Mouse (Mus musculus) forebrain, embryonic 12.5 days (tissue): ENCODE results near the gene Prkca. TPM values are rescaled to one million over a fixed set of nuclear protein-coding genes. Genes with fewer than 3 reads are reported as not detected.
A peak's percentile ranks its signal among the peaks of the same experiment; 100 is the strongest.

Source experiments
- ATAC-seq: fragments of 200-750 bp; cut with Nextera tagmentation; 2 replicates; pipeline ENCODE4 v1.8.0; 2017; ENCODE audit warnings: moderate TSS enrichment; ENCODE audit not compliant: low FRiP score
- H3K27ac ChIP-seq: fragments of 300-500 bp; sonication (generic); 2 replicates; pipeline ENCODE4 v1.5.1; 2016; ENCODE audit warnings: mild to moderate bottlenecking
- H3K27me3 ChIP-seq: fragments of 300-500 bp; sonication (generic); 2 replicates; pipeline ENCODE4 v1.6.1; 2016; ENCODE audit warnings: mild to moderate bottlenecking
- H3K36me3 ChIP-seq: fragments of 300-500 bp; sonication (generic); replicated peaks from 2 replicates; pipeline ENCODE4 v1.6.1; 2016; ENCODE audit warnings: mild to moderate bottlenecking
- H3K4me1 ChIP-seq: fragments of 300-500 bp; sonication (generic); 2 replicates; pipeline ENCODE4 v1.6.1; 2016
- H3K4me2 ChIP-seq: fragments of 300-500 bp; sonication (generic); 2 replicates; pipeline ENCODE4 v1.6.1; 2016; ENCODE audit warnings: mild to moderate bottlenecking, moderate library complexity
- H3K4me3 ChIP-seq: fragments of 300-500 bp; sonication (generic); replicated peaks from 2 replicates; pipeline ENCODE4 v1.5.1; 2016; ENCODE audit warnings: mild to moderate bottlenecking
- H3K9ac ChIP-seq: fragments of 300-500 bp; sonication (generic); 2 replicates; pipeline ENCODE4 v1.6.1; 2016; ENCODE audit warnings: mild to moderate bottlenecking
- H3K9me3 ChIP-seq: fragments of 300-500 bp; sonication (generic); 2 replicates; pipeline ENCODE4 v1.6.1; 2016
- WGBS: fragments of 180-500 bp; shearing (Covaris S2); methylation state at CpG from one replicate; pipeline ENCODE4 v1.1.7; 2016; 5-methylcytosine and 5-hydroxymethylcytosine counted together
- polyA plus RNA-seq: library from polyadenylated mRNA; unstranded; fragments of >200 nt; fragmentation: Nextera tagmentation; extraction: Ambion mirVana; gene quantifications from 2 replicates; pipeline ENCODE4 v1.2.1, GENCODE M21; 2016

The Prkca gene
- polyA plus RNA-seq, 1 experiment from 2014 or later: 4.6 TPM

DNA sequence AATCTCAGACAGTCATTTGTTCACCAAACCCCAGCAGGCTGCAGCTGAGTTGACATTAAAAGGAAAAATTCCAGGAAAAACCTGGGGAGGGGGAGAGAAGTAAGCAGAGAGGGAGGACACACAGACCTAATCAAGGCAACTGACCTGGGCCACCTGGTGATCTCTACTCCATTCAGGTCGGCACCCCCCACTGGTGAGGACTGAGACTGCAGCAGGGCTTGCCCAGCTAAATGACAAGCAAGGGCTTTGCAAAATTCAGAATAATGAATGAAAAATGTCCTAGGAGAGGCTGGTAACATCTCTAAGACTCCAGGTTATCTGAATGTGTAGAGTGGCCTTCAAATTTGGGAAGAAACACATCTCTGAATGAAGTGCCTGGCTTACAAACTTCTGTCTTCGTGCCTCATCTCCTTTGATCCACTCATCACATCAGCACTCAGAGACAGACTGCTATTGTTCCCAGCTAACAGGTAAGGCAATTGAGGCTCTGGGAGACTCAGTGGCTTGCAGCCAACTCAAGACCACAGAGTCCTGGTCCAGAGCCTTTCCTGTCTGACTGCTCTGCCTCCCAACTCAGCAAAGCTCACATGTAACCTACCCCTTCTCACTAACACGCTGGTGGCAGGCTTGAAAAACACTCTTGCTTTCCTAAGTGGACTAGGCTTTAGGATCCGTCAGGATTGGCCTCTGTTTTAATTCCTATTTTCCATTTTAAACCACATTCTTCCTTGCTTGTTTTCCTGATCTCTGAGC, 208.1 kb downstream of the Prkca start:
- Histone ChIP-seq H3K27me3 (no peaks in the 10 kb centered on the region), H3K9ac (0 out of 2 replicates have a peak overlapping the region, but pooled peaks have one; percentile 7), H3K27ac (0 out of 2 replicates have a peak overlapping the region, but pooled peaks have one; percentile 36), H3K4me1 (peaks cover 29% of the 10 kb centered on the region), H3K36me3 (no peaks in the 10 kb centered on the region), H3K9me3 (no peaks in the 10 kb centered on the region), H3K4me3 (no peak overlapping the region), H3K4me2 (no peak overlapping the region)
- 26% methylated on average over 4 of the region's 4 CpGs for WGBS
- no peak for ATAC-seq

DNA sequence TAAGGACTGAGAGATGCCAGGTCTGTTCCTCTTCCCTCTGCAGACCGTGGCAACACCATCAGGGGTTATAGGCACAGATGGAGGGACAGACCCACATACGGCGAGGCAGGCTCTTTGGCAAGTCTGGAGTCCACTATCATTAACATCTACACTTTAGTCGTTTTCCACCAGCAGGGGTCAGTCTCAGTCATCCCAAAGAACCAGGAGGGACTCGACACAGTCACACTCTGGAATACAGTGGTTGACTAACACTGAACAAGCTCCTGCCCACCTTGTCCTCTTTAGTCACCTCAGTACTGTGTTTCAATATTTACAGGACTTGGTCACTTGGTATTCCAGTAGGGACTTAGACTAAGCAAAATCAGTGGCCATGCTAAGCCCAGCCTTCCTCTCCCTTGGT, 215.1 kb downstream of the Prkca start:
- Histone ChIP-seq H3K4me3 (no peak overlapping the region), H3K9me3 (no peaks in the 10 kb centered on the region), H3K27me3 (no peaks in the 10 kb centered on the region), H3K4me2 (no peak overlapping the region), H3K4me1 (peaks cover 2% of the 10 kb centered on the region), H3K36me3 (no peaks in the 10 kb centered on the region), H3K27ac (no peak overlapping the region), H3K9ac (no peak overlapping the region)
- WGBS: 29% methylated on average over 5 of the region's 5 CpGs
- ATAC-seq: no peak

DNA sequence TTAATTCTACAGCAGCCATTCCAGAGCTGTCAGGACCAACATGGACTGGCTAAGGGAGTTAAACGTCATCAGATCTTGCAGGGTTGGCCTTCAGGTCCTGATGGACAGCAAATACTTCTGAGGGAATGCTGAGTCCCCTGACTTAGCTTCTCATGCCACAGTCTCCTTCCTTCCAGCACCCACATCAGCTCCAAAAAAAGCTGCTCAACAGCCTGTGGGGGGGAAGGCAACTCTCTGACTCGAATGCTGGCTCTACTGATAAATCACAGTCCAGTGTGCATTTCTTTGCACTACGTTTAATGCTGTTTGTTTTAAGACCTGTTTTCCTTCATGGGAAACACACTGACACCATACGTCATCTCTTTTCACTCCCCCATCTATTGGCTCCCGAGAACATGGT, 215.8 kb downstream of the Prkca start:
- Histone ChIP-seq H3K4me1 (peaks cover 6% of the 10 kb centered on the region), H3K9me3 (no peaks in the 10 kb centered on the region), H3K4me3 (no peak overlapping the region), H3K27me3 (no peaks in the 10 kb centered on the region), H3K36me3 (no peaks in the 10 kb centered on the region), H3K9ac (no peak overlapping the region), H3K27ac (no peak overlapping the region), H3K4me2 (no peak overlapping the region)
- WGBS: 91% methylated on average over 5 of the region's 5 CpGs
- no peak for ATAC-seq

DNA sequence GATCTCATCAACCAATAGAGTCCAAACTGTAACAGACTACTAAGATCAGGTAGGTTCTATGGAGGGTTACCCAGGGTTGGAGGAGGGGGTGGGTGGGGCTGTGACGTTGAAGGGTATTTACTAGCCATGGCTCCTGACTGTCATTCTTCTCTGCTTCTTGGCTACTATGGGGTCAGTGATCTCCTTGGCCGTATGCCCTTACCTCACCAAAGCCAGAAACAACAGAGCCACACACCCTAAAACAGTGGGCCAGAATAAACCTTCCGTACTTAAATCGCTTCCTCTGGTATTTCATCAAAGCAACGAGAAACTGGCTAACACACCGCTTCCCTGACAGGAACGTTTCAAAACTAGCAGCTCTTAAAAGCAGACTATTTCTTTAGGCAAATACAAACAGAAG, 221.2 kb downstream of the Prkca start:
- 87% methylated on average over 7 of the region's 7 CpGs for WGBS
- ATAC-seq: no peak
- H3K36me3 ChIP-seq: no peaks in the 10 kb centered on the region
- no peaks in the 10 kb centered on the region for H3K9me3 ChIP-seq
- no peak overlapping the region for H3K4me3 ChIP-seq
- H3K4me1 ChIP-seq: peaks cover 6% of the 10 kb centered on the region
- H3K27me3 ChIP-seq: no peaks in the 10 kb centered on the region
- H3K4me2 ChIP-seq: no peak overlapping the region
- no peak overlapping the region for H3K27ac ChIP-seq
- H3K9ac ChIP-seq: no peak overlapping the region

DNA sequence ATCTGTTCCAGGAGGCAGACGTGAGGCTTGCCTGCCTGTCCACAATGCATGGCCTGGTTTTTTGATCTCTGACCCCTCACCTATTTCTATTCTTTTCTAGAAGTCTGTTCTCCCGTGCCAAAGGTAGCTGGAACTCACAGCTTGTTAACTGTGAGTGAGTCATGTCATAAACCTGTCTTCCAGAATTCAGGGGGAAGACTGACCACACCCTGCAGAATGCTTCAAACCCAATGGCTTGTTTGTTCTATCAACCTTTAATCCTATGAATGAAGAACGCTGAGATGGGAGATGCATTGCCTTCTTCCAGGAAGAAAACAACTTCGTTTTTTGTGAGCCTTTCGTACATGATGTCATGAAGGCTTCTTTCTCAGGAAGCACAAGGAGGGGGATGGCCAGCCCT, 223.0 kb downstream of the Prkca start:
- no peak overlapping the region for H3K9ac ChIP-seq
- peaks cover 6% of the 10 kb centered on the region for H3K4me1 ChIP-seq
- H3K36me3 ChIP-seq: no peaks in the 10 kb centered on the region
- H3K4me2 ChIP-seq: no peak overlapping the region
- WGBS: 82% methylated on average over 5 of the region's 5 CpGs
- no peaks in the 10 kb centered on the region for H3K27me3 ChIP-seq
- no peaks in the 10 kb centered on the region for H3K9me3 ChIP-seq
- no peak for ATAC-seq
- no peak overlapping the region for H3K27ac ChIP-seq
- H3K4me3 ChIP-seq: no peak overlapping the region

DNA sequence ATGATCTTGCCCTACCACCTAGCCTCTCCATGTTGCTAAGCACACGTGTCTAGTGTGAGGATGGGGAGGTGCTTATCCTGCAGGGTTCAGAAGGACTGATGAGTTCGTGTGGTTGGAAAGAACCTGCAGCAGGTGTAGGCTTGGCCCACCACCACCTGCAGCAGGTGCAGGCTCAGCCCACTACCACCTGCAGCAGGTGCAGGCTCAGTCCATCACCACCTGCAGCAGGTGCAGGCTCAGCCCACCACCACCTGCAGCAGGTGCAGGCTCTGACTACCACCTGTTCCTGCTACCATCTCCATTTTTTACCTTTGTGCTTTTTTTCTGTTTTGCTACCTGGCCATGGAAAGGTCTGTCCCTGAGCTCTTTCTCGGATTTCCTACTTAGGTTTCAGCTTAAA, 223.9 kb downstream of the Prkca start:
- H3K9me3 ChIP-seq: no peaks in the 10 kb centered on the region
- ATAC-seq: no peak
- 87% methylated on average over 3 of the region's 3 CpGs for WGBS

DNA sequence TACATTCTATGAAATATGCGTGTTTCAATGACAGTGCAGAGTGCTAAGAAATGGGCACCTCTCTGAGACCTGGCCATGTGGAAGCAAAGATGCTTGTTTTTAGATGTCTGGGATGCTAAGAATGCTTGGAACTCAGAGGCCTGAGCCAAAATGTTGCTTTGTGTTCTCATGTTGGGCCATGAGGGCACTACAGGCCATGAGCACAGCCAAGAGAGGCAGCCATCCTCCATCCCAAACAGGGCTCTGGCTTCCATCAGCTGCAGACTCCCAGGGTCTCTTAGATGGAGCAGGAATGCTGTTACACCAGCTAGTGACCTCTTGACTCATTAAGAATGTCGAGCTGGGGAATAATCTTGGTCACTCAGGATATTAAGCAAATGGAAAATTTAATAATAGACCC, 224.9 kb downstream of the Prkca start:
- no peak for ATAC-seq
- Histone ChIP-seq H3K27ac (no peak overlapping the region), H3K36me3 (no peaks in the 10 kb centered on the region), H3K4me1 (peaks cover 6% of the 10 kb centered on the region), H3K9me3 (no peaks in the 10 kb centered on the region), H3K9ac (no peak overlapping the region), H3K4me3 (no peak overlapping the region), H3K27me3 (no peaks in the 10 kb centered on the region), H3K4me2 (no peak overlapping the region)
- WGBS: 81% methylated on average over 2 of the region's 2 CpGs

More for the DNA sequence above, 223.9 kb downstream of the Prkca start:
- no peak overlapping the region for H3K4me3 ChIP-seq
- H3K27ac ChIP-seq: no peak overlapping the region
- H3K27me3 ChIP-seq: no peaks in the 10 kb centered on the region
- no peak overlapping the region for H3K9ac ChIP-seq
- H3K36me3 ChIP-seq: no peaks in the 10 kb centered on the region
- H3K4me1 ChIP-seq: peaks cover 6% of the 10 kb centered on the region
- no peak overlapping the region for H3K4me2 ChIP-seq

DNA sequence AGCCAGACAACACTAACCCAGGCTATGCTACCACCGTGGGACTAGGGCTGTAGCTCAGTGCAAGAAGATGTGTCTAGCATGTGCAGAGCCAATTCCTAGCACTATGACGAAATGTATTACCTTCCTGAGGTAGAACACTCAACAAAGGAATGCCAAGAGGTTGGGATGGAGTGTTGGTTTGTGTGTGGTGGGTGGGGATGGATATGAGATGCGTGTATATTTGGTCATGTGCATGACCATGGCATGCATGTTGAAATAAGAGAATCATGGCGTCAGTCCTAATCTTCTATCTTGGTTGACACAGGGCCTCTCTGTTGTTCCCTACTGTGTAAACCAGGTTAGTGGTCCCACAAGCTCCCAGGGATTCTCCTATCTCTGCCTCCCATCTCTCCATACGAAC, 225.5 kb downstream of the Prkca start:
- no peak overlapping the region for H3K27ac ChIP-seq
- H3K9ac ChIP-seq: no peak overlapping the region
- no peak overlapping the region for H3K4me3 ChIP-seq
- no peaks in the 10 kb centered on the region for H3K27me3 ChIP-seq
- 93% methylated on average over 5 of the region's 5 CpGs for WGBS
- H3K4me2 ChIP-seq: no peak overlapping the region
- H3K36me3 ChIP-seq: no peaks in the 10 kb centered on the region
- H3K9me3 ChIP-seq: no peaks in the 10 kb centered on the region
- ATAC-seq: no peak
- H3K4me1 ChIP-seq: peaks cover under 1% of the 10 kb centered on the region; the same call in 1 of the 2 replicates

DNA sequence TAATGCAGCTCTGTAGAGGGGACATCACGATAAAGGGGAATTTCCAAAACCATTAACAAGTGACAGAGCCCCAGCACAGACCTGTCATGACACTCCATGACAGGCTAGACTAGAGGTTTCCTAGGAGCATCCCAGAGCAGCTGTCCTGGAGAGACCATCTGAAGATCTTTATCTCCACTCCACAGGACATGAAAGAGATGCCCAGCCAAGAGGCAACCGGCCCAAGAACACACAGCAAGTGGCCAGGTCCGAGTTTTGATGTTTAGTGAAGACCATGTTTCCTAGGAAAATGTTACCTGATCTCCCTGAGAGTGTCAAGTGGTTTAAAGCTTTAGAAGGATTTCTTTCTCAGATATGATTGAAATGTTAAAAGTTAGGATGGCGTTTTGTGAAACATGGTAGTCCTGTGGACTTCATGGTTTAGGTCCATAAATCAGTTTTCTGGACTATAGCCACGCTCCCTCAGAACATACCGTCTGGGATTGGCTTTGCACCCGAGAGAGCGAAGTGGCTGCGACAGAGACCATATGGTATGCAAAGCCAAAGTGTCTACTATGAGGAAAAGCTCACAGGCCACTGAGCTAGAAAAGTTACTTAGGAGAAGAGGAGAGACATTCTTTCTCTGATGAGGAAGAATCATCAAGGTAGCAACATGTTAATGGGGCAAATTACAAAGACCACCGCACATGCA, 226.2 kb downstream of the Prkca start:
- Histone ChIP-seq H3K27ac (no peak overlapping the region), H3K9ac (no peak overlapping the region), H3K4me3 (no peak overlapping the region), H3K9me3 (no peaks in the 10 kb centered on the region), H3K27me3 (no peaks in the 10 kb centered on the region), H3K36me3 (no peaks in the 10 kb centered on the region), H3K4me1 (no peaks in the 10 kb centered on the region), H3K4me2 (no peak overlapping the region)
- ATAC-seq: no peak
- 92% methylated on average over 10 of the region's 10 CpGs for WGBS

DNA sequence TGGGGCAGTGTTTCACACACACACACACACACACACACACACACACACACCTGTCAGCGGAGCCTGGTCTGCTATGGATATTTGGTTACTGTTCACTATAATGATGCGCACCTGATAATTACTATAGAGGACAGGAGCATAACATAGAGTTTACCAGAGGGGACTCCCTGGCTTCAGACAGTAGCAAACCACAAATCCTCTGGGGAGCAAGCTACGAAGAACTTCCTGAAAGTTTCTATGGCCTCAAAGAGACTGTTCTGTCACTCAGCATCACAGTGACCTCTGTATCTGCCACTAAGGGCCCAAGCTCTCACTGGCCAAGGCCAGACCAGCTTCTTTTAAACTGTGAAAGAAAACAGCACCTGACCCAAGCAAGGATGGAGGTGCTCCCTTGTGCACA, 229.6 kb downstream of the Prkca start:
- H3K4me2 ChIP-seq: no peak overlapping the region
- H3K36me3 ChIP-seq: no peaks in the 10 kb centered on the region
- no peak overlapping the region for H3K9ac ChIP-seq
- H3K4me3 ChIP-seq: no peak overlapping the region
- no peak overlapping the region for H3K27ac ChIP-seq
- H3K27me3 ChIP-seq: no peaks in the 10 kb centered on the region
- no peaks in the 10 kb centered on the region for H3K9me3 ChIP-seq
- 92% methylated on average over 3 of the region's 3 CpGs for WGBS
- no peak for ATAC-seq
- no peaks in the 10 kb centered on the region for H3K4me1 ChIP-seq

DNA sequence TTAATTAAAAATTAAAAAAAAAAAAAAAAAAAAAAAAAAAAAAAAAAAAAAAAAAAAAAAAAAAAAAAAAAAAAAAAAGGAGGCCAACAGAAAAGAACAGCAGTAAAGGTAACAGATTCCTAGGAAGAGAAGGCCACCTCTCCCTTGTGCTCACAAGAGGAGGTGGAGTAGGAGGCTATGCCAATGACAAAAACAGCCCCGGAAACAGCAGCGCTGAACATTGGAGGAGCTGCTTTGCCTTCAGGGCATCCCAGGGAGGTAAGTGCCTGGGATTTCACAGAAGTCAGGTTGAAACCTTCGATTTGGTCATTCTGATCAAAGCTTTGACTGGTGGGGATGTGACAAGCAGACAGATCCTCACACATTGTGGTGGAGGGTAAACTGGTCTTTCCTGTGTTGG, 231.3 kb downstream of the Prkca start:
- no peaks in the 10 kb centered on the region for H3K36me3 ChIP-seq
- no peak overlapping the region for H3K4me2 ChIP-seq
- ATAC-seq: no peak
- no peaks in the 10 kb centered on the region for H3K4me1 ChIP-seq
- H3K9ac ChIP-seq: no peak overlapping the region
- H3K9me3 ChIP-seq: no peaks in the 10 kb centered on the region
- H3K27ac ChIP-seq: no peak overlapping the region
- 69% methylated on average over 3 of the region's 3 CpGs for WGBS
- no peak overlapping the region for H3K4me3 ChIP-seq
- no peaks in the 10 kb centered on the region for H3K27me3 ChIP-seq

DNA sequence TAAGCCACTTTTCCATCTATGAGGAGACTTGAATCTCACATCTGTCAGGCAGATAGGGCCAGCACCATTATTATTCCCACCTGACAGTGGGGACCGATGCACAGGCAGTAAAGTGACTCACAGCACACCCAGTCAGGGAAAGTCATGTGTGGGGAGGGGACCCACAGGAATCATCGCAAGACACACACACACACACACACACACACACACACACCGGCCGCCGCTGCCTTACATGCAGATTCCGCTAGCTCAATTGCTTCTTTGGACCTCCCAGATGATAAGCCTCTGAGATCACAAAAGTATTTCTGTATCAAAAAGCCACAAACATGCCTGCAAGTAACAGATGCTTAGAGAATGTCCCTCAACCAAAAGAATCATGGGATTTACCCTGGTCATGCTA, 239.6 kb downstream of the Prkca start:
- H3K27me3 ChIP-seq: no peaks in the 10 kb centered on the region
- no peaks in the 10 kb centered on the region for H3K4me1 ChIP-seq
- 94% methylated on average over 6 of the region's 6 CpGs for WGBS
- no peak overlapping the region for H3K9ac ChIP-seq
- ATAC-seq: no peak
- H3K4me3 ChIP-seq: no peak overlapping the region
- H3K27ac ChIP-seq: no peak overlapping the region
- H3K36me3 ChIP-seq: no peaks in the 10 kb centered on the region
- no peaks in the 10 kb centered on the region for H3K9me3 ChIP-seq
- H3K4me2 ChIP-seq: no peak overlapping the region
